Mouse (Mus musculus): ENCODE results near the gene C5ar1. TPM values are rescaled to one million over a fixed set of nuclear protein-coding genes. Genes with fewer than 3 reads are reported as not detected.

Gene C5ar1
- total RNA-seq, 1 experiment from 2014 or later, result 4.1 TPM

DNA sequence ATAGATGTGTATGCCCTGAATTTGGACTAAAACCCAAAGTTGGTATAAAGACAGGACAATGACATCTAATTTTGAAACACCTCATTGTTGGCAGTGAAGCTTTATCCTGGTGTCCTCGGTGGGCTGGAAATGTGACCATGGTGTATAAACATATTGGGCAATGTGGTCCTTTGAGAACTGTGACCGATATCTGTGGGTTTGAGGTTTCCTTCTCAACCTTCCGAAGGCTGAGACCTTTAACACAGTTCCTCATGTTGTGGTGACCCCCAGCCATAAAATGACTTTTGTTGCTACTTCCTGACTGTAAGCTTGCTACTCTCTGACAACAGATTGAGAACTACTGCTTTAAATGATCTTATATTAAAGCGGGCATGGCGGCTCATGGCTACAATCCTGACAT lies 8.7 kb downstream of the C5ar1 start:
- peak; percentile 86 to 87 for ATAC-seq (replicated peaks in 1 of 2; ENCODE audit: insufficient read depth in 1 of 2, low FRiP score in 2 of 2, low TSS enrichment in 1 of 2, low read depth in 1 of 2, poor library complexity in 2 of 2, severe bottlenecking in 2 of 2)

DNA sequence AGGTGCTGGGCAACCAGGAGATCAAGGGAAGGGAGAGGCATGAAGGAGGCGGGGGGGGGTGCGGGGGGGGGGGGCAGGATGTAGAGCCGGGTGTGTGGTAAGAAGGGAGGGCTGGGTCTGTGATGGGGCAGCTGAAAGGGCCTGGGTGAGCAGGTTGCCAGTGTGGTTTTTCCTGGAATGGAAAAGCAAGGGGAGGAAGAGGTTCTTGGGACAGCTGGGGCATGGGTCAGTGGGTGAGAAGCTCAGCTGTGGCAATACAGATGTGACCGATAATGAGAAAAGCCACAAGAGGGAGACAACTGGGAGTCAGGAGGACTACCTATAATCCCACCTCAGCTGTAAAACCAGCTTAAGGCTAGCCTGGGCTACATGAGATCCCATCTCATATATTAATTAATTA lies 13.4 kb downstream of the C5ar1 start:
- no peak for ATAC-seq (replicated peaks in 1 of 2; ENCODE audit: insufficient read depth in 1 of 2, low FRiP score in 2 of 2, low TSS enrichment in 1 of 2, low read depth in 1 of 2, poor library complexity in 2 of 2, severe bottlenecking in 2 of 2)

DNA sequence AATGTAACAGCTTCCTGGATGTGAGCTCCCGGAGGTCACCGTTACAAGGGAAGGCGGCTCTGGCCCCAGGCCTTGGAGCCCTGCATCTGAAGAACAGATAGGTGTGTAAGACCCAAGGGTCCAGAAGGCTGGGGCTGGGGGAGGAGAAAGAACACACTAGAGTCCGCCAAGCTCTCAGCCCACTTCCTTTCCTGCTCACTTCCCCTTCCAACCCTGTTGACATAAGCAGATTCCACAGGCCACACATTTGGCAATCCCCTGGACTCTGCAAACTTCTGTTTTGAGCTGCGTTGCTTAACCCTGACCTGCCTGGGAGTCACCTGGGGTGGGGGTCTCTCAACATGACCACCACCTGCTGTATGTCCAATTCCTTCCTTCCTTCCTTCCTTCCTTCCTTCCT lies 15.3 kb downstream of the C5ar1 start, which contains the start of gene C5ar2:
TSS of gene C5ar2 (minus strand) at position 88 of the 400 bp plus-strand sequence.
- peak; percentile 58 to 77 for ATAC-seq (replicated peaks in 1 of 2; ENCODE audit: insufficient read depth in 1 of 2, low FRiP score in 2 of 2, low TSS enrichment in 1 of 2, low read depth in 1 of 2, poor library complexity in 2 of 2, severe bottlenecking in 2 of 2)

DNA sequence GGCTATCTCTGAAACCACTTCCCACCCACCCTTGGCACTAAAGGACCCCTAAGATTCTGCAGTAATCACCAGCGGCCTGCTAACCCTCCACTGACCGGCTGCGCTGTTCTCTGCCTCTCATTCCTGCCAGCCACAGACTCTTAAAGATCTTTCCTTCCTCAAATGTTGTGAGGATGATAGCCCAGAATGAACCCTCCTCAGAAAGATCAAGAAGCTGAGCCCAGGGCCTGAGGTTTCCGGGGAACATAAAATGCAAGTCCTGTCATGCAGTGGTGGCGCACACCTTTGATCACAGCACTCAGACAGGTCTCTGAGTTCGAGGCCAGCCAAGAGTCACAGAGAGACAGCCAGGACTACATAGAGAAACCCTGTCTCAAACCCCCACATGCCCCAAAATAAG lies 17.1 kb downstream of the C5ar1 start:
- peak; percentile 4 to 37; a peak in 3 of 4 replicates for ATAC-seq (replicated peaks in 1 of 2; ENCODE audit: insufficient read depth in 1 of 2, low FRiP score in 2 of 2, low TSS enrichment in 1 of 2, low read depth in 1 of 2, poor library complexity in 2 of 2, severe bottlenecking in 2 of 2)

DNA sequence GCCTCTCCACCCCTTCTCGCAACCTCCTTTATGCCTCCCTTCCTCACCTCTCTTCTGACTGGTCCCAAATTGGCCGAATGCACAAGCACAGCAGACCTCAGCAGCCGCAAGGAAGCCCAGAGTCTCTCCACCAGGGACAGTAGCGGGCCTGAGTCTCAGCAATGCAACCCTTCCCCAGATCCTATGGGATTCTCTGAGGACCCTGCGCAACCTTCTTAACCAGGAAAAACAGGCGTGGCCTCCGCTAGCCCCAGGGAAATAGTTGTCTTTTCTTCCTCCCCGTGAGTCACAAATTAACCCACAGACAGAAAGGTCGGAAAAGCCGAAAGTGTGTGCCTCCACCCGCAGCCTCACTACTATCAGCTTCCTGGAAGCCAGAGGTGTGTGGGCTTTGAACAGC lies 17.6 kb downstream of the C5ar1 start:
- ATAC-seq (replicated peaks in 1 of 2; ENCODE audit: insufficient read depth in 1 of 2, low FRiP score in 2 of 2, low TSS enrichment in 1 of 2, low read depth in 1 of 2, poor library complexity in 2 of 2, severe bottlenecking in 2 of 2), result no peak

DNA sequence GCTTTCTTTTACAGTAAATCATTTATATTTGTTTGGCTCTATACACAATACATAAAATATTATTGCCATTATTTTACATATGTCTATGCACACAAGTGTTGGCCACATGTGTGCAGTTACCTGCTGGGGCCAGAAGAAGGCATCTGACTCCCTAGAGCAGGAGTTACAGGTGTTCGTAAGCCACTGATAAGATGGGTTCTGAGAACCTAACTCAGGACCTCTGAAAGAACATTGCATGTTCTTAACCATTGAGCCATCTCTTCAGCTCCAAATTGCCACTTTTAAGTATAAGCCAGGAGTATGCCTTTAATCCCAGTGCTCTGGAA lies 18.4 kb downstream of the C5ar1 start:
- ATAC-seq (replicated peaks in 1 of 2; ENCODE audit: insufficient read depth in 1 of 2, low FRiP score in 2 of 2, low TSS enrichment in 1 of 2, low read depth in 1 of 2, poor library complexity in 2 of 2, severe bottlenecking in 2 of 2), result no peak

DNA sequence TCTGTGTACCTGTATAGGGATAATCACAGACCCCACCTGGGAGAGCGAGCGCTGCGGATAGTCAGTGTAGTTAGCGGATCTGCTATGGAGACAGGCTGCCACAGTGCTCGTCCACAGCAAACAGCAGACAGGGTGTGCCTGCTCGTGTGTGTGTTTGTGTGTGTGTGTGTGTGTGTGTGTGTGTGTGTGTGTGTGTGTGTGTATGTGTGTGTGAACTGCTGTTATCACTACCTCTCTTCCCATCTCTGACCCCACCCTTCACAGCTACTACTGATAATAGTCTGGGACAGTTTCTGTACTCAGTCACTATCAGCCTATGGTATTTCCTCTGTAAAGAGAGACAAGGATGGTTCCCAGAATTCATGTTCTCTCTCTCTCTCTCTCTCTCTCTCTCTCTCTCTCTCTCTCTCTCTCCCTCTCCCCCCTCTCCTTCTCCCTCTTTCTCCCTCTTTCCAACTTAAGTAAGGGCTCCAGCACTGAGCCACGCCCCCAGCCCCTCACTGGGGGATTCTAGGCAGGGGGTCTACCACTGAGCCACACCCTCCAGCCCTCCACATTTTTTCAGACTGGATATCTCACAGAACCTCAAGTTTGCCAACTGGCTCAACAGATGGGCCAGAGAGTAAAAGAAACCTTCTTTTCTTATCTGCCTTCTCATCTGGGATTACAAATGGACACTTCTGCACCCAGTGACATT lies 18.9 kb downstream of the C5ar1 start:
- no peak for ATAC-seq (replicated peaks in 1 of 2; ENCODE audit: insufficient read depth in 1 of 2, low FRiP score in 2 of 2, low TSS enrichment in 1 of 2, low read depth in 1 of 2, poor library complexity in 2 of 2, severe bottlenecking in 2 of 2)

DNA sequence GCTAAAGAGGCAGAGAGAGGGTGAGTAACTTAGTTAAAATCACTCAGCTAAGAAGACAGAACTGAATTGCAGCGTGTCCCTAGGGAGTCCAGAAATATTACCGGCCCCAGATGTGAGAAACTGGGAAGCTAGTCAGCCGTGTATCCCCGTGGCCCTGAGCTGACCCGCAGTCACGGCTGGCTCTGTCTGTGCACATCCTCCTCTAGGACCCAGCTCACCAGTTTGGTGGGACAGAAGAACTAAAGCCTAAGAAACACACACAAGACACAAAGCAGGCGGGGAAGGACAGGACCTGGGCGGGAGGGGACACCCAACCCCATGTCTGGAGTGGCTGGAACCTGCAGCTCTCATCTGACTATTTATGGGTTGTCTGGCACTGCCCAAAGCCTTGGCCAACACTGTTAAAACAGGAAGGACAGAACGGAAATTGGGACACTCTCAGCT lies 19.8 kb downstream of the C5ar1 start:
- peak in 1 of 2 experiments; percentile 63; a peak in 1 of 4 replicates for ATAC-seq (replicated peaks in 1 of 2; ENCODE audit: insufficient read depth in 1 of 2, low FRiP score in 2 of 2, low TSS enrichment in 1 of 2, low read depth in 1 of 2, poor library complexity in 2 of 2, severe bottlenecking in 2 of 2)

DNA sequence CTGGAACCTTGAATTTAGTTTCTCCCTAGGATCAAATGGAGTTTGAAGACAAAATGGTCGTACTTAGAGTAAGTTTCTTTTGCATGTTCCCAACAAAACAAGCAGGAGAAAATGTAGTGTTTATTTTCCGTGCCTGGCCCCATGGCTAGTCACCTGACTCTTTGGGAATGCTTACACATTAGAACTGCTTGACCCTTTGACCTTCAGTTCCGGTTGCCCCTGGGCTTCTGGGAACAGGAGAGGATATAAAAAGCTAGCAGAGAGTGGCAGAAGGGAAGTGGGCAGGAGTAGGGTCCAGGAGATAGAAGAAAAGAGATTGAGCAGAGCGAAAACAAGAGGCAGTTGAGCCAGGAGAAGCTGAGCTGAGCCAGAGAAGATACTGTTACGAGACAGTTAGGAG lies 29.5 kb downstream of the C5ar1 start:
- ATAC-seq (replicated peaks in 1 of 2; ENCODE audit: insufficient read depth in 1 of 2, low FRiP score in 2 of 2, low TSS enrichment in 1 of 2, low read depth in 1 of 2, poor library complexity in 2 of 2, severe bottlenecking in 2 of 2), result no peak

DNA sequence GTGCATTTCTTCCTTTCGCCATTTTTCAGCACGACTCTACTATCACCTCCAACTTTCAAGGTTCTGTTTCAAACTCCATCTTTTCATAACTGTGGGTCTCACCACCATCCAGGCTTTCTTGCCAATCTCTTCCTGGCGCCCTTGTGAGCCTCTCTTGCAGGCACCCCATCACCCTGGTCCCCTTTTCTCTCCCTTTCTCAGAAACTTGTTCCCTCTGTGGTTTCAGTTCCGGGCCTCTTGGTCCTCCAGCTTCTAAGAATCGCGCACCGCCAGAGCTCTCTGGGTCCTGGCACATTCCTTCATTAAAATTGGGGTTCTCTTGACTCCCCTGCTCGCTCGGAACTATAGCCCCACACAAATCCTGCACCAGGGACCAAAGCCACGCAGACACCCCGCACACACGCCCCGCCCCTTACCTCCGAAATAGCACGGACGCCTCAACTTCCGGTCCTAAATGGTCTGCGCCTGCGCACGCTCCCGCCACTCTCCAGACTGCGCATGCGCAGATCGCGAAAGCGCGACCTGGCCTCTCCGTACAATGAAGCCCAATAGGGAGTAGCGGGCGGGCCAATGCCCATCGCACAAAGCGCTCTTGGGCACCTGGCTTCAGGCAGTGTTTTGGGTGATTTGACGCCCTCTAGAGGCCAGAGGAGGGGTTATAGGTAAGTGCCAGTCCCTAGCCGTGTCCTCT lies 37.6 kb downstream of the C5ar1 start, which contains the start of gene Dhx34:
TSS of gene Dhx34 (minus strand) at position 456 of the 691 bp plus-strand sequence.
- peak; percentile 97 to 98 for ATAC-seq (replicated peaks in 1 of 2; ENCODE audit: insufficient read depth in 1 of 2, low FRiP score in 2 of 2, low TSS enrichment in 1 of 2, low read depth in 1 of 2, poor library complexity in 2 of 2, severe bottlenecking in 2 of 2)

DNA sequence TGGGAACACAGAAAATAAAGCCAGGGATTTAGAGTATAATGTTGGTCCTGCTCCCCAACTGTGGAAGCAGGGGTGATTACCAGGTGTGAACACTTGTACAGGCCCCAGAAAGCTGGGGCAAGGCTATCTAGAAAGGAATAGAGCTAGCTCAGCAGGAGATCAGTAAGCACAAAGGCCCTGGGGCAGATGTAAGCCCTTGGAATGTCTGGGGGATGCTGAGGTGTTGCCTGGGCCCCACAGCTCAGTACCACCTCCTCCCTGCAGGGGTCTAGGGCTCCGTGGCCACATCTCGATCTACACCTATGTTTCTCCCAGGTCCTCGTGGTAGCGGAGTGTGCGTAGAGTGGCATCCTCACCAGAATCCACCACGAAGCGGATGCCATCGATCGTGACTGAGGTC lies 45.4 kb downstream of the C5ar1 start:
- ATAC-seq (replicated peaks in 1 of 2; ENCODE audit: insufficient read depth in 1 of 2, low FRiP score in 2 of 2, low TSS enrichment in 1 of 2, low read depth in 1 of 2, poor library complexity in 2 of 2, severe bottlenecking in 2 of 2), result no peak

DNA sequence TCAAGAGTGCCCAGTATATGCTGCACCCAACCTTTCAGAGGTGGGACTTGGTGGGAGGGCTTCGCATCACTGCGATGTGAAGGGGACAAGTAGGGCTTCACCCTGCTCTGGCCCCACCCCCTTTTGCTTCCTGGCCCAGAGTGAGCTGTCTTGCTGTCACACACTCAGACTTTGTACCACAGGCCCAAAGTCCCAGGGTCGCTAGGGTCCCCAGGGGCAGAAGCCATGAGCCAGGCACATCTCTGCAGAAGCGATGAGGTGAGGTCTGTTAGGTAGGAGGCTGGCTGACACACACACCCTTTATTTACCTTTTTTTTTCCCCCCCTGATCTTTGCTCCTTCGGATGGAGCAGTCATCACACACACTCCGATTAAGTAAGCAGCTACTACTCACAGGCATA lies 46.1 kb downstream of the C5ar1 start:
- ATAC-seq (replicated peaks in 1 of 2; ENCODE audit: insufficient read depth in 1 of 2, low FRiP score in 2 of 2, low TSS enrichment in 1 of 2, low read depth in 1 of 2, poor library complexity in 2 of 2, severe bottlenecking in 2 of 2), result no peak

DNA sequence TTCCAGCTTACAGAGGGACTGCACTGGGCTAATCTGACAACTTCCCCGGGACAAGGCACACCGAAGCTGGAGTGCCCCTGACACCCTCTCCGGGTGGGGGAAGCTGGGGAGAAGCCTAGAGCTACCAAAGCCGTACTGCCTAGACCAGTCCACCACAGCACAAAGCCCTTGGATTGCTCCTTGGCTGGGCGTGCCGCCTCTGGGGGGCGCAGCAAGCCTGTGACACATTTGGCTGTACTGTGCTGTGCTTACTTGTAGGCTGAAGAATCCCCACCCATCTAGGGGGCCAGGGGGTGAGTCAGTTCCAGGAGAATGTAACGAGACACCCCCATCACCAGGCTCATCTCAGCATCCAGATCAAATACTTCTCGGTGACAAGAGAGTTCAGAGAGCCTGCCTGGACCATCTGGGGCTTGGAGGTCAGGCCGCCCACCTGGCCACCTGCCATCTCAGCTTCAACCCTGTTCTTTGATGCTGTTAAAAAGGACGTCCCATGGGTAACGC lies 48.4 kb downstream of the C5ar1 start:
- no peak for ATAC-seq (replicated peaks in 1 of 2; ENCODE audit: insufficient read depth in 1 of 2, low FRiP score in 2 of 2, low TSS enrichment in 1 of 2, low read depth in 1 of 2, poor library complexity in 2 of 2, severe bottlenecking in 2 of 2)

DNA sequence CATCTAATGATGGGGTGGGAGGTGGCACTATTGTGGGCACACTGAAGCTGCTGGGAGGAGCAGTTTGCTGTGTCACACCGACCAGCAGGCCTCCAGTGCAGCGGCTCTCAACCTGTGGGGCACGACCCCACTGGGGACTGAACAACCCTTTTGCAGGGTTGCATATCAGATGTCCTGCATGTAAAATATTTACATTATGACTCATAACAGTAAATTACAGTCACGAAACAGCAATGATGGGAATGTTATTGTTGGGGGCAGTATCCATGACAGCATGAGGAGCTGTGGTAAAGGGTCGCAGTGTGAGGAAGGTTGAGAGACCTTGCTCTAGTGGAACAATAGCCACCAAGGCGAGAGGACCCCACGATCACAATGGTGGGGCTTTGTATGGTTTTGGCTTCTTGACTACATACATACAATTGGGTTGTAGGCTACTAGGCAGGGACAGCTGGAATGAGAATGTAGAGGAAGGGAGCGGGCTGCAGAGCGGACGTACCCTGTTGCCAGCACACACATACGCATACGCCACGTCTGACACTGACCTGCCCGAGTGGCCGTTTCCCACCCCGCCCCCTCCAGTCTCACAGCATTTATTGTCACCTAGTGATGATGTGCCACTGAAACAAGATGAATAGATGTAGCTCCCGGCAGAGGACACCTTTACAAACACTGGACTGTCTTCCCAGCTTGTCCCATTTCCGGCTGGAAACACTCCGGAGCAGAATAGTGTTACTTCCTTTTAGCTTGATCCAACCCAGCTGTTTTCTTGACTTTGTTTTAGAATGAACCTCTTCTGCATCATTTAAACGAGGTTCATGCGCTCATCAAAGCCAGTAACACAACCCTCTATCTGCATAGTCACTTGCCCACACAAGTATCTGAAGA lies 50.3 kb downstream of the C5ar1 start:
- no peak for ATAC-seq (replicated peaks in 1 of 2; ENCODE audit: insufficient read depth in 1 of 2, low FRiP score in 2 of 2, low TSS enrichment in 1 of 2, low read depth in 1 of 2, poor library complexity in 2 of 2, severe bottlenecking in 2 of 2)

DNA sequence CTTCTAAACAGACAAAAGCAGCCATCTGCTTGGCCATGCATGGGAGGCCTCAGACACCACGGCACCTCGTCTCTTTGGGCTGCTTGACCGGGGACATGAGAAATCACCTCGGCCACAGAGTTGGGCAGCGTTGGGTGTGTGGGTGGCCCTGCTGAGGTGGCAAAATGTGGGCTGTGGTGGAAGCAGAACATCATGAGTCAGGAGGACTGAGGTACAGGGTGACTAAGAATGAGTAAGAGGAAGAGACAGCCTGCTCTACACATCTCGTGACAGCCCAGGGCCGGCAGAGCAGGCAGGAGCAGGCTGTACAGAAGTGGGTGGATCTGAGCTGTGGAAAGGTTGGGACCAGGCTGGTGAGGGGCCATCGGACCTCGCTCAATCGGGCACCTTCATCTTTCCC lies 51.8 kb downstream of the C5ar1 start:
- peak; percentile 12 to 49; a peak in 1 of 4 replicates for ATAC-seq (replicated peaks in 1 of 2; ENCODE audit: insufficient read depth in 1 of 2, low FRiP score in 2 of 2, low TSS enrichment in 1 of 2, low read depth in 1 of 2, poor library complexity in 2 of 2, severe bottlenecking in 2 of 2)

DNA sequence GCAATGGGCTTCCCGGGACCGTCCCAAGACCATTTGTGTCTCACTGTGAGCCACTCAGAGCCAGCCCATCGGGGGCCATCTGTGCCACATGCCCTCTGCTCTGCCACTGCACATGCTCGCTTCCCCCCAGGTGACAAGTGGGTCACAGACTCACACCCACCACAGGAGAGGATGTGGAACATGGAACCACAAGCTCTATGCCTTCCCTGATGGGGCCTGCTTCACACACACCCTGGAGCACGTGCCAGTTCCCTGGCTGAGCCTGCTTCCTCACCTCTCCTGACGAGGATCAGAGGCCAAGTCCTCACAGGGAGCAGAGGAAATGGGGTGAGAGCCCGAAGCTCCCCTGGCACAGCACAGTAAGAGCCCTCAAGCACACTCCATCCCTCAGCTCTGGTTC lies 52.3 kb downstream of the C5ar1 start:
- ATAC-seq (replicated peaks in 1 of 2; ENCODE audit: insufficient read depth in 1 of 2, low FRiP score in 2 of 2, low TSS enrichment in 1 of 2, low read depth in 1 of 2, poor library complexity in 2 of 2, severe bottlenecking in 2 of 2), result peak; percentile 15 to 18; a peak in 1 of 4 replicates

DNA sequence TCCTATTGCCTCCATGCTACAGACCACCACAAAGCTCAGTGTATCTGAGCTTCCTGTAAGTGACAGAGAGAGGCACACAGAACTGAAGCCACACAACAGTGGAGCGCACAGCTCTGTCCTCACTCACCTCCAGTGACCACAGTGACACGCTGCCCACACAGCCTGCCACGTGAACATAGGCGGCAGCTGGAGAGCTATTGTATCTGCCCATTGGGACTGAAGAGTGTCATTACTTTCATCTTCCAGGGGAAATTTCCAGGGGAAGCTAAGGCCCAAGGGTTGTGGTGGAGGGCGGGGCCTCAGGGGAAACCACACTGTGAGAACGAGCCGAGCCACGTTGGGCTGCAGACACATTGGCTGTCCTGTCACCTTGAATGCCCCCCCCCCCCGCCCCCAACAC lies 54.5 kb downstream of the C5ar1 start:
- ATAC-seq (replicated peaks in 1 of 2; ENCODE audit: insufficient read depth in 1 of 2, low FRiP score in 2 of 2, low TSS enrichment in 1 of 2, low read depth in 1 of 2, poor library complexity in 2 of 2, severe bottlenecking in 2 of 2), result no peak; a peak in 1 of 4 replicates

DNA sequence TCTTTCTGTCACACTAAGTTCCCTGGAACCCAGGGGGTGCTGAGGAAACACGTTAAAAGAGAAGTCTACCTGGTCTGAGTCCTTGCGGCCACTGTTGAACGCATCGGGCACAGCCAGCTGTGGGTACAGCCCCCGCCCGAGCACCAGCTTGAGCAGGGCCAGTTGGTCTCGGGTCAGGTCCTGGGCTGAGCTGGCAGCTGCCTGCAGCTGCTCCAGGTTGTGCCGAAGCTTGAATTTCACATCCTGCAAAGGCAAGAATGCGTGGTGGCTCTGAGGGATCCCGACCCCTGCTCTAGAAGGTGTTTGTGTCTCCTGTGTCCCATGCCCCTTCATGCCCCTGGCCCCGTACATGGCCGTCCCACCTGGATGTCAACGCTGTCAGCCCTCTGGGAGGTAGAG lies 55.8 kb downstream of the C5ar1 start:
- ATAC-seq (replicated peaks in 1 of 2; ENCODE audit: insufficient read depth in 1 of 2, low FRiP score in 2 of 2, low TSS enrichment in 1 of 2, low read depth in 1 of 2, poor library complexity in 2 of 2, severe bottlenecking in 2 of 2), result no peak

All from hematopoietic stem cell, adult 5-6 weeks (primary cell).